Mouse (Mus musculus) midbrain, postnatal 0 days (tissue): Measurements from ENCODE around the gene Smad5. TPM values are rescaled to one million over a fixed set of nuclear protein-coding genes. Genes with fewer than 3 reads are reported as not detected.

Source experiments
- ATAC-seq: fragments of 200-750 bp; cut with Nextera tagmentation; 2 replicates; pipeline ENCODE4 v1.8.0; 2017; ENCODE audit warnings: moderate number of reproducible peaks, mild to moderate bottlenecking, moderate TSS enrichment, moderate library complexity; ENCODE audit not compliant: low FRiP score
- DNase-seq: peaks from one replicate; pipeline ENCODE4 v3.0.0-alpha.2; 2015; ENCODE audit warnings: low spot score
- H3K27ac ChIP-seq: fragments of 300-500 bp; sonication (generic); 2 replicates; pipeline ENCODE4 v1.5.1; 2014; ENCODE audit warnings: low read depth, mild to moderate bottlenecking, low read length, mixed read lengths
- H3K27me3 ChIP-seq: fragments of 300-500 bp; sonication (generic); 2 replicates; pipeline ENCODE4 v1.6.1; 2014; ENCODE audit warnings: low read length, control low read depth, mixed read lengths; ENCODE audit not compliant: insufficient read depth
- H3K36me3 ChIP-seq: fragments of 300-500 bp; sonication (generic); 2 replicates; pipeline ENCODE4 v1.6.1; 2014; ENCODE audit warnings: low read length, control low read depth, mixed read lengths; ENCODE audit not compliant: insufficient read depth
- H3K4me1 ChIP-seq: fragments of 300-500 bp; sonication (generic); 2 replicates; pipeline ENCODE4 v1.6.1; 2014; ENCODE audit warnings: mild to moderate bottlenecking, control low read depth, antibody characterized with exemption, low read length, mixed read lengths; ENCODE audit not compliant: insufficient read depth
- H3K4me2 ChIP-seq: fragments of 300-500 bp; sonication (generic); 2 replicates; pipeline ENCODE4 v1.6.1; 2014; ENCODE audit warnings: low read depth, mild to moderate bottlenecking, low read length, mixed read lengths; ENCODE audit not compliant: poor library complexity, severe bottlenecking
- H3K4me3 ChIP-seq: fragments of 300-500 bp; sonication (generic); 2 replicates; pipeline ENCODE4 v1.5.1; 2014; ENCODE audit warnings: low read depth, mild to moderate bottlenecking, low read length, moderate library complexity
- H3K9ac ChIP-seq: fragments of 300-500 bp; sonication (generic); replicated peaks from 2 replicates; pipeline ENCODE4 v1.6.1; 2014; ENCODE audit warnings: mild to moderate bottlenecking, low read length, moderate library complexity, mixed read lengths; ENCODE audit not compliant: poor library complexity, severe bottlenecking
- H3K9me3 ChIP-seq: fragments of 300-500 bp; sonication (generic); 2 replicates; pipeline ENCODE4 v1.6.1; 2016; ENCODE audit warnings: low read length, control low read depth
- CTCF ChIP-seq: IDR thresholded peaks from 2 replicates; pipeline ENCODE4 v1.5.1; 2016; ENCODE audit warnings: antibody characterized with exemption, mild to moderate bottlenecking
- WGBS: fragments of 180-500 bp; shearing (Covaris S2); extraction: QIAGEN DNeasy Blood & Tissue Kit; methylation state at CpG from one replicate; pipeline ENCODE4 v1.1.7; 2014; 5-methylcytosine and 5-hydroxymethylcytosine counted together
- polyA plus RNA-seq: library from polyadenylated mRNA; unstranded; fragments of >200 nt; fragmentation: Nextera tagmentation; extraction: Ambion mirVana; gene quantifications from 2 replicates; pipeline ENCODE4 v1.2.1, GENCODE M21; 2015
- total RNA-seq: library from RNA; depleted of rRNA; stranded (reverse); fragments of >200 nt; gene quantifications from 2 replicates; pipeline ENCODE4 v1.2.3, GENCODE M21; 2014

Gene Smad5
- total and polyA plus RNA-seq, 2 experiments from 2014 or later: 14.8 to 37.4 TPM

- no peaks in the 10 kb centered on the region for H3K27me3 ChIP-seq
- H3K9ac ChIP-seq: no peak overlapping the region
- no peak for DNase-seq
- no peaks in the 10 kb centered on the region for H3K9me3 ChIP-seq
- H3K27ac ChIP-seq: no peak overlapping the region
- H3K4me1 ChIP-seq: peaks cover 7% of the 10 kb centered on the region; the same call in 1 of the 2 replicates
- 0 out of 2 replicates have a peak, but pooled peaks cover 3% of the 10 kb centered on the region for H3K36me3 ChIP-seq
- ATAC-seq: no peak
- no peak overlapping the region for H3K4me2 ChIP-seq
- WGBS: 95% methylated on average over 2 of the region's 2 CpGs
- no peak overlapping the region for H3K4me3 ChIP-seq
- TF ChIP-seq CTCF: no peak
Measured at GRCm38 (mm10) chr13:56712221-56712620, 9.4 kb downstream of the Smad5 start.

- H3K27ac ChIP-seq: no peak overlapping the region
- no peak overlapping the region for H3K4me2 ChIP-seq
- ATAC-seq (no peak), DNase-seq (no peak)
- no peak for TF ChIP-seq CTCF
- no peaks in the 10 kb centered on the region for H3K27me3 ChIP-seq
- H3K9ac ChIP-seq: no peak overlapping the region
- no peaks in the 10 kb centered on the region for H3K4me1 ChIP-seq
- WGBS: 89% methylated on average over 4 of the region's 4 CpGs
- H3K4me3 ChIP-seq: no peak overlapping the region
- H3K36me3 ChIP-seq: peaks cover 28% of the 10 kb centered on the region
- no peaks in the 10 kb centered on the region for H3K9me3 ChIP-seq
Measured at GRCm38 (mm10) chr13:56726551-56726950, 23.7 kb downstream of the Smad5 start.

GRCm38 (mm10) chr13:56729046-56729445, 26.2 kb downstream of the Smad5 start:
- WGBS: 93% methylated on average over 7 of the region's 7 CpGs
- TF ChIP-seq CTCF: no peak
- no peak overlapping the region for H3K9ac ChIP-seq
- no peaks in the 10 kb centered on the region for H3K9me3 ChIP-seq
- no peak overlapping the region for H3K4me2 ChIP-seq
- no peaks in the 10 kb centered on the region for H3K4me1 ChIP-seq
- no peak for ATAC-seq
- no peak for DNase-seq
- H3K27ac ChIP-seq: no peak overlapping the region
- H3K4me3 ChIP-seq: no peak overlapping the region
- peaks cover 28% of the 10 kb centered on the region for H3K36me3 ChIP-seq
- H3K27me3 ChIP-seq: no peaks in the 10 kb centered on the region

- Histone ChIP-seq H3K4me3 (no peak overlapping the region), H3K4me2 (no peak overlapping the region), H3K27ac (no peak overlapping the region), H3K9me3 (no peaks in the 10 kb centered on the region), H3K9ac (no peak overlapping the region), H3K4me1 (no peaks in the 10 kb centered on the region), H3K36me3 (peaks cover 43% of the 10 kb centered on the region), H3K27me3 (no peaks in the 10 kb centered on the region)
- no peak for DNase-seq
- no peak for TF ChIP-seq CTCF
- ATAC-seq: no peak
- WGBS: 91% methylated on average over 4 of the region's 4 CpGs
Measured at GRCm38 (mm10) chr13:56734617-56735016, 31.8 kb downstream of the Smad5 start.

GRCm38 (mm10) chr13:56735212-56735875, 32.5 kb downstream of the Smad5 start:
- ATAC-seq (no peak), DNase-seq (peak; percentile 62)
- Histone ChIP-seq H3K4me1 (no peaks in the 10 kb centered on the region), H3K36me3 (peaks cover 43% of the 10 kb centered on the region), H3K9ac (no peak overlapping the region), H3K4me2 (no peak overlapping the region), H3K27ac (no peak overlapping the region), H3K27me3 (no peaks in the 10 kb centered on the region), H3K4me3 (no peak overlapping the region), H3K9me3 (no peaks in the 10 kb centered on the region)
- WGBS: 58% methylated on average over 6 of the region's 6 CpGs
- peak; percentile 75 for TF ChIP-seq CTCF

GRCm38 (mm10) chr13:56739556-56739955, 36.7 kb downstream of the Smad5 start:
- H3K9ac ChIP-seq: no peak overlapping the region
- no peaks in the 10 kb centered on the region for H3K9me3 ChIP-seq
- H3K4me2 ChIP-seq: no peak overlapping the region
- DNase-seq: no peak
- WGBS: 94% methylated on average over 5 of the region's 5 CpGs
- no peaks in the 10 kb centered on the region for H3K4me1 ChIP-seq
- no peak for TF ChIP-seq CTCF
- peaks cover 29% of the 10 kb centered on the region for H3K36me3 ChIP-seq
- H3K27ac ChIP-seq: no peak overlapping the region
- H3K27me3 ChIP-seq: no peaks in the 10 kb centered on the region
- no peak for ATAC-seq
- no peak overlapping the region for H3K4me3 ChIP-seq
